Mouse (Mus musculus) bone marrow macrophage, adult 2 months (primary cell): ENCODE results near the gene Gca. TPM values are rescaled to one million over a fixed set of nuclear protein-coding genes. Genes with fewer than 3 reads are reported as not detected.
"Not testable (repeated sequence)": the region's sequence is repeated elsewhere in the genome, so short reads cannot be mapped to it uniquely, and the experiment has no call there.

Experiments
- H3K27ac ChIP-seq: 2 replicates; pipeline ENCODE4 v1.5.1; 2012; ENCODE audit warnings: low read depth, low read length; ENCODE audit not compliant: insufficient read depth
- H3K4me1 ChIP-seq: 2 replicates; pipeline ENCODE4 v1.6.1; 2012; ENCODE audit warnings: low read length; ENCODE audit not compliant: control insufficient read depth, insufficient read depth
- H3K4me3 ChIP-seq: 2 replicates; pipeline ENCODE4 v1.5.1; 2012; ENCODE audit warnings: mild to moderate bottlenecking, low read length, moderate library complexity; ENCODE audit not compliant: insufficient read depth
- CTCF ChIP-seq: IDR thresholded peaks from 2 replicates; pipeline ENCODE4 v1.5.1; 2012; ENCODE audit warnings: low read depth, mild to moderate bottlenecking, low read length, moderate library complexity
- POLR2A ChIP-seq: IDR thresholded peaks from 2 replicates; pipeline ENCODE4 v1.6.1; 2012; ENCODE audit warnings: mild to moderate bottlenecking, low read depth, low read length, borderline replicate concordance
- polyA plus RNA-seq: library from polyadenylated mRNA; stranded (reverse); fragments of >200 nt; gene quantifications from 2 replicates; pipeline ENCODE4 v1.2.4, GENCODE M21; 2012; ENCODE audit not compliant: missing spikeins, insufficient read depth, insufficient read length

Gca gene
- polyA plus RNA-seq, 1 experiment: 7.3 TPM

DNA sequence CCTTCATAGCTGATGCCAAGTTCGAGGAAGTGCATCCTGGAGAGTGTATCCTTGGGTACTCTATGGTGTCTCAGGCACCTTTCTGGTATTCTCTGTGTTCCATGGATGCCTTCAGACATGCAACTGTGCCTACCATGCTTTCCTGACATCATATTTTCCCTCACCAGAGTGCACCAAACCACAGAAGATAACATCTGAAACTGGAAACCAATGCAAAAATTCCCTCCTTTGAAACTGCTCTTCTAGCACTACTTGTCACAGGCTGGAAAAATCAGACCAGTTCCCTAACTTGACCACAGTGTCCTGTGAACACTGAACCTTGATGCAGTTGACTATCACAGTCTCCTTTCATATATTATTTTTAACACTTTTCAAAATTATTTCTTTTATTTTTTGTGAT lies 45.5 kb downstream of the Gca start:
- no peak overlapping the region for H3K27ac ChIP-seq
- H3K4me1 ChIP-seq: 0 out of 2 replicates have a peak, but pooled peaks cover 3% of the 10 kb centered on the region
- TF ChIP-seq CTCF (no peak), POLR2A (no peak)
- no peak overlapping the region for H3K4me3 ChIP-seq

DNA sequence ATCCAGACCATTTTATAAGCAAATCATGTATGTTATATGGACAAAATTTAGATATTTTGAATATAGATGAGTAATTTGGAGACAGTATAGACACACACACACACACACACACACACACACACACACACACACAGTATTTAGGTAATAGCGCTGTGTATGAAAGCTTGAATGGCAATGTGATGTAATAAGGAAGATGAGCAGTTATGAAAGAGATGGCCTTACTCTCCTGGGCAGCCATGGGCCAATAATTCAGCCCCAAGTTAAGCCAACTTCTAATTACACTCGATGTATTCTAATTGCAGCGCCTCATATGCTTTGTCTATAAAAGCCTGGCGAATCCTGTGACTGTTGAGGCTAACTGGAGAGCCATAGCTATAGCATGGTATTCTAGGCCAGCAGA lies 50.3 kb downstream of the Gca start:
- H3K4me1 ChIP-seq, H3K4me3 ChIP-seq, H3K27ac ChIP-seq: not testable (repeated sequence)

- Histone ChIP-seq H3K4me3 (no peak overlapping the region), H3K4me1 (no peaks in the 10 kb centered on the region), H3K27ac (no peak overlapping the region)
- TF ChIP-seq POLR2A: no peak
- TF ChIP-seq CTCF: no peak
Measured at GRCm38 (mm10) chr2:62715260-62715659, 51.2 kb downstream of the Gca start.

GRCm38 (mm10) chr2:62717270-62717669 lies 53.2 kb downstream of the Gca start:
- Histone ChIP-seq H3K27ac (no peak overlapping the region), H3K4me3 (no peak overlapping the region), H3K4me1 (no peaks in the 10 kb centered on the region)
- TF ChIP-seq CTCF (no peak), POLR2A (no peak)

GRCm38 (mm10) chr2:62718411-62718810 lies 54.3 kb downstream of the Gca start:
- Histone ChIP-seq H3K27ac (no peak overlapping the region), H3K4me3 (no peak overlapping the region), H3K4me1 (no peaks in the 10 kb centered on the region)
- TF ChIP-seq CTCF: no peak

DNA sequence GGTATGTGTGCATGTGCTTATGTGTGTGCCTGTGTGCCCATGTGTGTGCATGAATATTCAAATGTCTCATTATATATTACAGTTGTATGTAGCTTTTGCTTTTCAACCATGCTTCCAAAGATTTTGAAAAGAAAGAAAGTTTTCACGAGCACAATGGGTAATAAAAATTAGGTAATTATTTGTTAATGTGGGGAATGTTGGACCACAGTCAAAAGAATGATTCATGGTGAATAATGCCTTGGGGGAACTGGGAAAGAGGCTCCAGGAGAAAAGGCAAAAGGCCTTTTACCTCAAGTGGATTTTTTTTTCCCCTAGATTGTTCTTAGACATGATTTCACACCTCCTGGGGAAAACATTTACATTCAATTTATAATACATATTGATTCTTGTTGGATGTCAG lies 61.9 kb downstream of the Gca start:
- Histone ChIP-seq H3K27ac (no peak overlapping the region), H3K4me1 (no peaks in the 10 kb centered on the region), H3K4me3 (no peak overlapping the region)
- TF ChIP-seq POLR2A (no peak), CTCF (no peak)

GRCm38 (mm10) chr2:62727732-62728131 lies 63.6 kb downstream of the Gca start:
- no peak overlapping the region for H3K27ac ChIP-seq
- TF ChIP-seq CTCF (no peak), POLR2A (no peak)

DNA sequence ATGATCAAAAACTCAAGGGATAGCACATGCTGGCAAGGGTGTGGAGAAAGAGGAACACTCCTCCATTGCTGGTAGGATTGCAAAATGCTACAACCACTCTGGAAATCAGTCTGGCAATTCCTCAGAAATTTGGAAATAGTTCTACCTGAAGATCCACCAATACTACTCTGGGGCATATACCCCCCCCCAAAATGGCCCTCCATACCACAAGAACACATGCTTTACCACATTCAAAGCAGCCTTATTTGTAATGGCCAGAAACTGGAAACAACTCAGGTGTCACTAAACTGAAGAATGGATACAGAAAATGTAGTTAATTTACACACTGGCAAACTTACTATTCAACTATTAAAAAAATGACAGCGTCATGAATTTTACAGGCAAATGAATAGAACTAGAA lies 66.6 kb downstream of the Gca start:
- H3K27ac ChIP-seq: no peak overlapping the region
- TF ChIP-seq CTCF (no peak), POLR2A (no peak)
- H3K4me3 ChIP-seq: no peak overlapping the region
- no peaks in the 10 kb centered on the region for H3K4me1 ChIP-seq

More at GRCm38 (mm10) chr2:62727732-62728131, 63.6 kb downstream of the Gca start:
- Histone ChIP-seq H3K4me1 (no peaks in the 10 kb centered on the region), H3K4me3 (no peak overlapping the region)

DNA sequence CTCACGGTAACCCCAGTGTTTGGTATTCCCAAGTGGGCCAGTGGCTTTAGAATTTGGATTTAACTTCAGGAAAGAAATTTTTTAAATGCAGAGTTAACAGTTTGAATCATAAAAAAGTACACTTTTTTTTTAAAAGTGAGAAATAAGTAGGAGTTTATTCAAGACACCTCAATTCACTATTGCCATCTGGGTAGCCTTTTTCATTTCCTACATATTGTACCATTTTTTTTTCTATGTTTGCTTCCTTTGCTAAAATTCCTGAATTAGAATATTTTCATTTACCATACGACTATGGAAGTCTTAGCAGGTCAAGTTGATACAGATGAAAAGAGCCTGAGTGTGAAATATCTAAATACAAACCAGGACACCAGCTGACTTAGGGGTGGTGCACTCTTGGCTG lies 79.0 kb downstream of the Gca start:
- H3K4me1 ChIP-seq: no peaks in the 10 kb centered on the region
- TF ChIP-seq POLR2A: no peak
- no peak overlapping the region for H3K4me3 ChIP-seq
- no peak overlapping the region for H3K27ac ChIP-seq

Other genes with a start within 250 kb of the Gca start
- gene Gcg, start 180.6 kb upstream of the Gca start, polyA plus RNA-seq: not detected in 2 replicates
- gene Fap, start 90.2 kb upstream of the Gca start, polyA plus RNA-seq: 0.87 and 1.2 TPM in 2 replicates
- gene Ifih1, start 18.0 kb upstream of the Gca start, polyA plus RNA-seq: 36.5 and 38.4 TPM in 2 replicates